Mouse (Mus musculus) macrophage (primary cell): ENCODE results near the gene Adgrb2. TPM values are rescaled to one million over a fixed set of nuclear protein-coding genes. Genes with fewer than 3 reads are reported as not detected.

Experiments
- H3K27ac ChIP-seq: fragments of 350-480 bp; formaldehyde crosslinking; 2 replicates; pipeline ENCODE4 v1.9.0; 2021
- H3K36me3 ChIP-seq: fragments of 350-480 bp; formaldehyde crosslinking; 2 replicates; pipeline ENCODE4 v1.9.0; 2021; ENCODE audit errors: inconsistent target
- H3K4me3 ChIP-seq: fragments of 350-480 bp; formaldehyde crosslinking; 2 replicates; pipeline ENCODE4 v1.9.0; 2021; ENCODE audit errors: inconsistent target
- H3K79me2 ChIP-seq: fragments of 350-480 bp; formaldehyde crosslinking; 2 replicates; pipeline ENCODE4 v1.9.0; 2021; ENCODE audit errors: inconsistent target
- WGBS: methylation state at CpG from one replicate; pipeline ENCODE4 v1.1.7; 2026; ENCODE audit warnings: inconsistent platforms; ENCODE audit not compliant: missing documents; 5-methylcytosine and 5-hydroxymethylcytosine counted together
- polyA plus RNA-seq: library from polyadenylated mRNA; stranded (reverse); fragments of 250-400 nt; gene quantifications from 3 replicates; pipeline ENCODE4 v1.2.4, GENCODE M21; 2018; ENCODE audit warnings: inconsistent platforms

The Adgrb2 gene
- polyA plus RNA-seq, 1 experiment from 2014 or later: not detected

- WGBS: 93% methylated on average over 4 of the region's 4 CpGs
- Histone ChIP-seq H3K4me3 (no peak overlapping the region), H3K27ac (no peak overlapping the region), H3K36me3 (no peaks in the 10 kb centered on the region), H3K79me2 (no peaks in the 10 kb centered on the region)
Measured at GRCm38 (mm10) chr4:129978930-129979329, 5.7 kb upstream of the Adgrb2 start.

GRCm38 (mm10) chr4:129981657-129982056, 3.0 kb upstream of the Adgrb2 start:
- WGBS: 75% methylated on average over 11 of the region's 11 CpGs
- no peak overlapping the region for H3K27ac ChIP-seq
- no peak overlapping the region for H3K4me3 ChIP-seq
- H3K79me2 ChIP-seq: no peaks in the 10 kb centered on the region
- no peaks in the 10 kb centered on the region for H3K36me3 ChIP-seq

- WGBS: 34% methylated on average over 4 of the region's 5 CpGs
Measured at GRCm38 (mm10) chr4:129983046-129983445, 1.6 kb upstream of the Adgrb2 start.

GRCm38 (mm10) chr4:129983764-129984420, 778 bp upstream of the Adgrb2 start:
- Histone ChIP-seq H3K36me3 (no peaks in the 10 kb centered on the region), H3K4me3 (no peak overlapping the region), H3K27ac (no peak overlapping the region), H3K79me2 (no peaks in the 10 kb centered on the region)
- WGBS: 8% methylated on average over 15 of the region's 15 CpGs

More at GRCm38 (mm10) chr4:129983046-129983445, 1.6 kb upstream of the Adgrb2 start:
- no peak overlapping the region for H3K4me3 ChIP-seq
- no peaks in the 10 kb centered on the region for H3K36me3 ChIP-seq
- H3K79me2 ChIP-seq: no peaks in the 10 kb centered on the region
- H3K27ac ChIP-seq: no peak overlapping the region

- H3K36me3 ChIP-seq: no peaks in the 10 kb centered on the region
- WGBS: 1% methylated on average over 48 of the region's 48 CpGs
- H3K4me3 ChIP-seq: no peak overlapping the region
- H3K27ac ChIP-seq: no peak overlapping the region
- H3K79me2 ChIP-seq: no peaks in the 10 kb centered on the region
Measured at GRCm38 (mm10) chr4:129985161-129985670, 546 bp downstream of the Adgrb2 start.

- no peaks in the 10 kb centered on the region for H3K79me2 ChIP-seq
- no peak overlapping the region for H3K4me3 ChIP-seq
- no peaks in the 10 kb centered on the region for H3K36me3 ChIP-seq
- WGBS: 2% methylated on average over 49 of the region's 58 CpGs
- no peak overlapping the region for H3K27ac ChIP-seq
Measured at GRCm38 (mm10) chr4:129985671-129986441, 1.2 kb downstream of the Adgrb2 start.

- Histone ChIP-seq H3K27ac (no peak overlapping the region), H3K79me2 (no peaks in the 10 kb centered on the region)
- WGBS: 2% methylated on average over 48 of the region's 53 CpGs
Measured at GRCm38 (mm10) chr4:129987825-129988504, 3.3 kb downstream of the Adgrb2 start.

GRCm38 (mm10) chr4:129989925-129990324, 5.3 kb downstream of the Adgrb2 start:
- Histone ChIP-seq H3K79me2 (no peaks in the 10 kb centered on the region), H3K4me3 (no peak overlapping the region)
- 100% methylated on average over 4 of the region's 4 CpGs for whole genome bisulfite sequencing

More at GRCm38 (mm10) chr4:129987825-129988504, 3.3 kb downstream of the Adgrb2 start:
- H3K36me3 ChIP-seq: no peaks in the 10 kb centered on the region
- H3K4me3 ChIP-seq: peak overlapping the region; percentile 12; the same call in 1 of the 2 replicates

GRCm38 (mm10) chr4:129992720-129993119, 8.1 kb downstream of the Adgrb2 start:
- 93% methylated on average over 16 of the region's 16 CpGs for WGBS
- no peaks in the 10 kb centered on the region for H3K36me3 ChIP-seq

More at GRCm38 (mm10) chr4:129989925-129990324, 5.3 kb downstream of the Adgrb2 start:
- no peak overlapping the region for H3K27ac ChIP-seq
- H3K36me3 ChIP-seq: no peaks in the 10 kb centered on the region

GRCm38 (mm10) chr4:129993213-129993612, 8.5 kb downstream of the Adgrb2 start:
- Histone ChIP-seq H3K36me3 (no peaks in the 10 kb centered on the region), H3K4me3 (no peak overlapping the region), H3K27ac (no peak overlapping the region), H3K79me2 (no peaks in the 10 kb centered on the region)
- WGBS: 90% methylated on average over 5 of the region's 5 CpGs

More at GRCm38 (mm10) chr4:129992720-129993119, 8.1 kb downstream of the Adgrb2 start:
- no peak overlapping the region for H3K4me3 ChIP-seq
- no peak overlapping the region for H3K27ac ChIP-seq
- no peaks in the 10 kb centered on the region for H3K79me2 ChIP-seq

- Histone ChIP-seq H3K4me3 (no peak overlapping the region), H3K36me3 (no peaks in the 10 kb centered on the region), H3K79me2 (no peaks in the 10 kb centered on the region), H3K27ac (no peak overlapping the region)
- 90% methylated on average over 16 of the region's 16 CpGs for WGBS
Measured at GRCm38 (mm10) chr4:129993944-129994695, 9.4 kb downstream of the Adgrb2 start.

- Histone ChIP-seq H3K27ac (no peak overlapping the region), H3K4me3 (no peak overlapping the region), H3K79me2 (no peaks in the 10 kb centered on the region), H3K36me3 (no peaks in the 10 kb centered on the region)
- 97% methylated on average over 5 of the region's 5 CpGs for WGBS
Measured at GRCm38 (mm10) chr4:129994728-129995127, 10.1 kb downstream of the Adgrb2 start.

- Histone ChIP-seq H3K4me3 (no peak overlapping the region), H3K79me2 (no peaks in the 10 kb centered on the region), H3K36me3 (no peaks in the 10 kb centered on the region), H3K27ac (no peak overlapping the region)
- 54% methylated on average over 8 of the region's 8 CpGs for WGBS
Measured at GRCm38 (mm10) chr4:129995255-129995654, 10.6 kb downstream of the Adgrb2 start.

- Histone ChIP-seq H3K79me2 (no peaks in the 10 kb centered on the region), H3K4me3 (no peak overlapping the region), H3K36me3 (no peaks in the 10 kb centered on the region), H3K27ac (no peak overlapping the region)
- 46% methylated on average over 4 of the region's 4 CpGs for WGBS
Measured at GRCm38 (mm10) chr4:129996015-129996414, 11.3 kb downstream of the Adgrb2 start.
